Mouse (Mus musculus) right cerebral cortex, adult 18-20 months (tissue): ENCODE measurements around the gene Grn.

Experiments
- DNase-seq: peaks from one replicate; pipeline ENCODE4 v3.0.0; 2022; ENCODE audit warnings: mixed read lengths

Gene Grn

DNA sequence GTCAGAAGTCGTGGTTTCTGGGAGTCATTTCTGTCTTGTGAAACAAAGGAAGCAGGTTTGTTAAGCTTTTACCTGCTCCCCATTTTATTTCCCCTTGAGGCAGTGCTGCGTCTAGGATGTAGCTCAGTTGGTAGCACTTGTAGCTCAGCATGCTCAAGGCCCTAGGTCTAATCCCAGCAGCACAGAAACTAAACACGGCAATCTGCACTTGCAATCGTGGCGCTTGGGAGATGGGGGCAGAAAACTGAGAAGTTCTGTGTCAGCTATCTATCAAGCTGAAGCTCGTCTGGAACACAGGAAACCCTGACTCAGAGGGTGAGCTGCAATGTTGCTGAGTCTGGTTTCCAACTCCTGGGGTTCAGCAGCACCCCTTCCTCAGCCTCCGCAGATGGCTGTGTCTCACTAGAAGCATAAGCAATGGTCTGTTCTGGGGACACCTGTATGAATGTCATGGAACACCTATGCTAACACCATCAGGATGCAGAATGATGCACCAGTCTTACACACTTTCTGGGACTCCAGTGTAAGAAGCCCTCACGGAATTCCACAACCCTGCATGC lies 1.1 kb upstream of the Grn start:
- no peak for DNase-seq

DNA sequence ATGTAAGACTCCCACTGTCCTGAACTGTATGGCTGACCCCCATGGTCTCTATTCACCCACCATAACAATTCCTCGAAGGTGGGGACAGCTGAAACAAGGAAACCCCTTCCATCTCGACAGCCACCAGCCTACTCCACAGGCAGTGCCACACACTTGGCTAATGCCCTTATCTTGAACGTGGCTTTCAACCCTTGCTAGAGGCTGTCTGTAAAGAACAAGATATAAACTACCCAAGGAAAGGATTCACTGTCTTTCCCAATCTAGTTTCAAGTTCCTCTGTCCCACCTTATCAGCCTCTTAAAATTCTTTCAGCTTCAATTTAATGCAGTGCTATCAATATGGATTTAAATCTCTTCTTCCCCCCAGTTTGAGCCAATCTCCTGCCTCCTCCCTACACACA lies 564 bp upstream of the Grn start:
- no peak for DNase-seq

DNA sequence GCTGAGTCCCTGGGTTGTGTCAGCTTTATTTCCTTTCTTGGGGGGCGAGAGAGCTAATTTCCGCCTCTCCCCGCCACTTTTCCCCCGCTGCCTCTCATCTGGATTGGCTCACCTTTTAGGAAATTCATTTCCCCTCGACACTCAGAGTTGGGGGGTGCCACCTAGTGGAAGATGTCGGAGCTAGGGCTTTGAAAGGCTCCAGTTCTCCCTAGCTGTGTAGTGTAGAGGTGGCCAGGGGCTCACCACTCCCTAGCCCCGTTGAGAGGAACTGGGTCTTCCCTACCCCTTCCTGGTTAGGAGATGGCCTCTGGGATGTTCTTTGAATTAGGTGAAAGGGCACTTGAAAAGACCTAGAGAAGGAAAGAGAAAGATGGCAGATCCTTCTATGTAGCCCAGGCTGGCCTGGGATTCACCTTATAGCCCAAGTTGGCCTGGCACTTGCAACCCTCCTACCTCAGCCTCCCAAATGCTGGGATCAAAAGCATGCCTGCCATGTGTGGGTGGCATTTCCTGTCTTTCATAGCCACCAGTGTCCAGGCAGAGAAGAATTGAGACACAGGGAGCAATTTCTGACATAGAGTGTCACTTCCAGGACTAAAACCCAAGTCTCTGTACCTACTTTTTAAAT lies 1.0 kb downstream of the Grn start:
- DNase-seq, result peak; percentile 84

DNA sequence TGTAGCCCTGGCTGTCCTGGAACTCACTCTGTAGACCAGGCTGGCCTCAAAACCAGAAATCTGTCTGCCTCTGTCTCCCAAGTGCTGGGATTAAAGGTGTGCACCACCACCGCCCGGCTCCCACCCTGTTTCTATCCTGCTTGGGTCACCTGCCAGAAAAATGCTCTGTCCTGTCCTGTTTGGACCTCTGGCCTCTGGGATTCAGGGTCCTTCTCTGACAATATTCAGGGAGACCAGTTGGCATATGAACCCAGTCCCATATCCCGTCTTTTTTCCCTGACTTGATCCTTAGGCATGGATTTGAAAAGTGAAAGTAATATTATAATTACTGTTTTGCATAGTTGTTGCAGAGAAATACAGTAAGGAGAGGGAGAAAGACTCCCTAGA lies 1.6 kb downstream of the Grn start:
- DNase-seq, result no peak

DNA sequence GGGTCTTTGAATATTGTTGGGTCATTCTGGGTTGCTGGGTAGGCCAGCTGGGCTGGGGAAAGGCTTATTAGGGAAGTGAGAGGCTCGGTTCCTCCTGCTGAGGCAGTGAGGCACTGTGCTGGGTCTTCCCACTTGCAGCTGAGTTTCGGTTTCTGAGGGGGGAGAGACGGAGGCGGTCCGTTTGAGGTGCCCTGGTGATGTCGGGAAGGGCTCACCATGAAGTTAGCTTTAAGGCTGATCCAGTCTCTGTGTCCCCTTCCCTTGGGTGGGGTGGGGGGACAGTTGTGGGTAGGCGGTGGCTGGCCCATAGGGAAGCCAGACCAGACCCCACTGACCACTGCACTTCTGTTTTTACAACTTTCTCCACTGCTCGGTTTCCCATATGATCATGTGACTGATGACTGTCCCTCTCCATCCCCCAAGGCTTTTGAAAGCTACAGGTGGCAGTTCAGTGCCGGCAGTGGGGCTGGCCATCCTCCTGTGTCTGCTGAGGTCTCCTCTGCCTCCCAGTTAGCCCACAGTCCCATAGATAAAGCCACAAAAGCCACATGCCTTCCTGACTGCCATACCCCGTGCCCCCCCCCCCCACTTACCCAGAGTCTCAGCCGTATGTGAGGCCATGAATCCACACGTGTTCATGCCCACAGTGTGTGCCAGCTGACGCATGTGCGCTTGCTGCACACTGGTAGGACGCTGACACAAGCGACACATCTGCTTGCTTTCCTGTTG lies 2.2 kb downstream of the Grn start:
- DNase-seq, result no peak

DNA sequence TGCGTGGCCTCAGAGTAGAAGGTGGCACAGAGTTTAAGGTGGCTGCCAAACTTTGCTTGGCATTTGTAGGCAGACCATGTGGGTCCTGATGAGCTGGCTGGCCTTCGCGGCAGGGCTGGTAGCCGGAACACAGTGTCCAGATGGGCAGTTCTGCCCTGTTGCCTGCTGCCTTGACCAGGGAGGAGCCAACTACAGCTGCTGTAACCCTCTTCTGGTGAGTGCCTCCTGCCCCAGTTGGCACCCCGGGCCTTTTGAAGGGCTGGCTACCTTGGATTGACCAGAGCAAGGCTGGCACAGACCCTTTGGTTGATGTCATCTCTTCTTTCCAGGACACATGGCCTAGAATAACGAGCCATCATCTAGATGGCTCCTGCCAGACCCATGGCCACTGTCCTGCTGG lies 2.8 kb downstream of the Grn start:
- DNase-seq, result no peak

DNA sequence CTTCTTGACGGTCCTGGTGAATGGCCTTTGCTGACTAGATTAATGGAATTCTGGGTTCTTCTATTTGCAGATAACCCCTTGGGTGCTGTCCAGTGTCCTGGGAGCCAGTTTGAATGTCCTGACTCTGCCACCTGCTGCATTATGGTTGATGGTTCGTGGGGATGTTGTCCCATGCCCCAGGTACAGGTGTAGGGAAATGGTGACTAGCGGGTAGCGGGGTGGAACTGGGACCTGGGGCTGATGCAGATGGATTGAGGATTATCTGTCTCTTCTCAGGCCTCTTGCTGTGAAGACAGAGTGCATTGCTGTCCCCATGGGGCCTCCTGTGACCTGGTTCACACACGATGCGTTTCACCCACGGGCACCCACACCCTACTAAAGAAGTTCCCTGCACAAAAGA lies 3.8 kb downstream of the Grn start:
- no peak for DNase-seq

DNA sequence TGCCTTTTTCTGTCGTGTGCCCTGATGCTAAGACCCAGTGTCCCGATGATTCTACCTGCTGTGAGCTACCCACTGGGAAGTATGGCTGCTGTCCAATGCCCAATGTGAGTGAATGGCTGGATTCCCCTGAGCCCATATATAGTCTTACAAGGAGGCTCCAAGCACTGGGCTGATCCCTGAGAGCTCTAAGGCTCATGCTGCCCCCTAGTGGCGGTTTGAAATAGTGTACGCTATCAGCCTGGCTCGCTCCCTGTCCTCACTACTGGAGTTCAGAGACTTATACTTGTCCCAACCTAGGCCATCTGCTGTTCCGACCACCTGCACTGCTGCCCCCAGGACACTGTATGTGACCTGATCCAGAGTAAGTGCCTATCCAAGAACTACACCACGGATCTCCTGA lies 4.3 kb downstream of the Grn start:
- peak; percentile 89 for DNase-seq

DNA sequence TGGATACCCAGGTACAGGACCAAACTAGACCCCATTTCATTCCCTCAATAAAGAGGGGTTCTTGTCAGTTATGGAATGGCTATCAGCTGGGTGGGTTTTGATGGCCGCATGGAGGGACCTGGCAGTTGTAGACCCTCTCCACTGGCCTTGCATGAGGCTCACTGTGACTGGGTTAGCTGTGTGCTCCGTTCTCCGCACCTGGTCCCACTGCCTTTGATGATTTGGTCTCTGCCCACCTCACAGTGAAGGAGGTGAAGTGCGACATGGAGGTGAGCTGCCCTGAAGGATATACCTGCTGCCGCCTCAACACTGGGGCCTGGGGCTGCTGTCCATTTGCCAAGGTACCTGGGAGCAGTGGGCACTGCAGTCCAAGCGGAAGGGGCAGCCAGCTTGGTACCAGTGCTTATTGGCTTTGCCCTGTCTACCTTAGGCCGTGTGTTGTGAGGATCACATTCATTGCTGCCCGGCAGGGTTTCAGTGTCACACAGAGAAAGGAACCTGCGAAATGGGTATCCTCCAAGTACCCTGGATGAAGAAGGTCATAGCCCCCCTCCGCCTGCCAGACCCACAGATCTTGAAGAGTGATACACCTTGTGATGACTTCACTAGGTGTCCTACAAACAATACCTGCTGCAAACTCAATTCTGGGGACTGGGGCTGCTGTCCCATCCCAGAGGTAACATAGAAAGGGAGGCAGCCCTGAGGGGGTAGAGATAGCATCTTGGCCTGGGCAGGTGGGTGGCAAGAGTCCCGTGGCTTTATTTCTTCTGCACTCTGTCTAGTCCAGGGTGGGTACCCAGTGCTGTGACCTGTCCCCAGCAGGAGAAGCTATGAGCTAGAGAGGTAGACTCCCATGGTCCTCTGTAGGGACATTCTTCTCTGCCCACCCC lies 4.9 kb downstream of the Grn start:
- DNase-seq, result peak; percentile 9

DNA sequence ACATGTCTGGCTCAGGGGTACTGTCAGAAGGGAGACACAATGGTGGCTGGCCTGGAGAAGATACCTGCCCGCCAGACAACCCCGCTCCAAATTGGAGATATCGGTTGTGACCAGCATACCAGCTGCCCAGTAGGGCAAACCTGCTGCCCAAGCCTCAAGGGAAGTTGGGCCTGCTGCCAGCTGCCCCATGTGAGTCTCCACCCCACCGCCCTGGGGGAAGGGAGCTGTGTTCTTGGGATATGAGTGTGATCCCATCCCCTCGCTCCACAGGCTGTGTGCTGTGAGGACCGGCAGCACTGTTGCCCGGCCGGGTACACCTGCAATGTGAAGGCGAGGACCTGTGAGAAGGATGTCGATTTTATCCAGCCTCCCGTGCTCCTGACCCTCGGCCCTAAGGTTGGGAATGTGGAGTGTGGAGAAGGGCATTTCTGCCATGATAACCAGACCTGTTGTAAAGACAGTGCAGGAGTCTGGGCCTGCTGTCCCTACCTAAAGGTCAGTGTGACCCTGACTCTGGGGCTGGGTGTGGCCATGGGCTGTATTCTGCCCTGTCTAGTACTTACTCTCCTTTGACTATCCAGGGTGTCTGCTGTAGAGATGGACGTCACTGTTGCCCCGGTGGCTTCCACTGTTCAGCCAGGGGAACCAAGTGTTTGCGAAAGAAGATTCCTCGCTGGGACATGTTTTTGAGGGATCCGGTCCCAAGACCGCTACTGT lies 5.8 kb downstream of the Grn start:
- DNase-seq, result peak; percentile 21

DNA sequence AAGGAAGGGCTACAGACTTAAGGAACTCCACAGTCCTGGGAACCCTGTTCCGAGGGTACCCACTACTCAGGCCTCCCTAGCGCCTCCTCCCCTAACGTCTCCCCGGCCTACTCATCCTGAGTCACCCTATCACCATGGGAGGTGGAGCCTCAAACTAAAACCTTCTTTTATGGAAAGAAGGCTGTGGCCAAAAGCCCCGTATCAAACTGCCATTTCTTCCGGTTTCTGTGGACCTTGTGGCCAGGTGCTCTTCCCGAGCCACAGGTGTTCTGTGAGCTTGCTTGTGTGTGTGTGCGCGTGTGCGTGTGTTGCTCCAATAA lies 6.3 kb downstream of the Grn start:
- no peak for DNase-seq

DNA sequence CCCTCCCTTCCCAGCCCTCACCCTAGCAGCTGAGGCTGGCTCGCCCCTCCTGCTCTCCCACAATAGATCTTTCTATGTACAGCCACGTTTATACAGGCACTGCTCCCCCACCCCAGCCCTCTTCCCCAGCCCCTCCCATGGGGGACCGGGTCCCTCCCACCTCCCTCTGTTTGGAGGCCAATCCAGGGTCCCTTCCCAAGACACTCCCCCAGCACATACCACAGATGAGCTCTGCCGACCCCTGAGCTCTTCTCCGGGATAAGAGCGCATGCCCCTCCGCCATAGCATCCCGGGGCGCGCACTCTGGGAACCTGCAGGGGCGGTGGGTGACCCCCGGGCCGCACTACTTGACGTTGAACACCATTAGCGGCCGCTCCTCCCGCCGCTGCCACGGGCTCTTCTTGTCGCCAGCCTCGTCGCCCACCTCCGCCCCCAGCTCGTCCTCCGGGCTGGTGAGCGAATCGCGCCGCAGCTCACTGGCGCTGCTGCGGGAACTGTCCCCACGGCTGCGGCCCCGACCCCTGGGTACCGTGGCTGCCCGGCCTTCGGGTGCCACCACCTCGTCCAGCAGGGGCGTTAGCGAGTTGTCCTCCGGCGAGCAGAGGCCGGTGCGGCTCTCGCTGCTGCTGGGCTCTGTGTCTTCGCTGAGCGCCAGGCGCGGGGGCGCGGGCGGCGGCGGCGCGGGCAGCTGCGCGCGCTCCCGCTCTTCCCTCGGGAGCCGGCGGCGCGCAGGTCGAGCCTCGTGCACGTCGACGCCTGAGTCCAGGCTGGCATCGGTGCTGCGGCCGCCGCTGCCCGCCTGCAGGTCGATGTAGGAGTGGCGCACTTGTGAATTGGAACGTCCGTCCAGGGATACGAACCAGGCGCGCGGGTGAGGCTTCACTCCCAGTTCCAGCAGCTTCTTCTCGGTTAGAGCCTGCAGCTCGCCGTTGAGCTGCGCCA lies 7.3 kb downstream of the Grn start:
- DNase-seq, result peak; percentile 79

DNA sequence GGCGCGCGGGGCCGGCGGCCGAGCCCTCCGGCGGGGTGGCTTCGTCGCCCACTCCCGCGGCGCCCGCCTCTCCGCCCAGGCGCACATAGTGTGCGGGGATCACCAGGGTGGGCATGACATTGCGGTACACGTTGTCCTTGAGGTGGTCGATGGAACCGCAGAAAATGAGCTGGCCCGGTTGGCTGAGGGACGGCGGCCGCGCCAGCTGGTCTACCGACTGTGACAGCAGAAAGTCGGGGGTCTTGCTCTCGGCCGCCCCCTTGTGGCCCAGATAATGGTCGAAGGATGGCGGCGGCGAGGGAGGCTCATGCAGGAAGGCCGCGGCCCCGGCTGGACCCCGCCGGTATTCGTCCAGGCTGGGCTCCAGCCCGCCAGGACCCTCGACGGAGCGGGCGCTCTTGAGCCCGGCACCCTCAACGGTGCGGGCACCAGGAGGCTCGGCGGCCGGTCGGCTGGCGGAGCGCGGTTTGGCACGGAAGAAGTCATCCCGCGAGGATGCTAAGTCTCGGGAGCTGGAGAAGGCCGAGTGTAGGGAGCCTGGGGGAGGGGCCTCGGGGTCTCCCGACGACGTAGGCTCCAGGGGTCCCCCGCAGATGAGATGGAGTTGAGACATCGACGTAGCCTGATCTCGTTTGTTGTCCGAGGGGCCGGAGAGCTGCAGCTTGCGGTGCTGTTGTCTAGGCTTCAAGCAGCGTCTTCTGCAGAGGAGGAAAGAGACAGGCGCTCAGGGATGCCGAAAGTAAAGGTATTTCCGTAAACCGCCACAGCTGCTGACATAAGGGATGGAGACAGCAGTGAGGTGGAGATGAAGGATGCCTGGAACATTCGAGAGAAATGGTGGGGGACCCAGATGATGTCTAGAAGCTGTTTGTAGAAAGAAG lies 8.3 kb downstream of the Grn start:
- no peak for DNase-seq

DNA sequence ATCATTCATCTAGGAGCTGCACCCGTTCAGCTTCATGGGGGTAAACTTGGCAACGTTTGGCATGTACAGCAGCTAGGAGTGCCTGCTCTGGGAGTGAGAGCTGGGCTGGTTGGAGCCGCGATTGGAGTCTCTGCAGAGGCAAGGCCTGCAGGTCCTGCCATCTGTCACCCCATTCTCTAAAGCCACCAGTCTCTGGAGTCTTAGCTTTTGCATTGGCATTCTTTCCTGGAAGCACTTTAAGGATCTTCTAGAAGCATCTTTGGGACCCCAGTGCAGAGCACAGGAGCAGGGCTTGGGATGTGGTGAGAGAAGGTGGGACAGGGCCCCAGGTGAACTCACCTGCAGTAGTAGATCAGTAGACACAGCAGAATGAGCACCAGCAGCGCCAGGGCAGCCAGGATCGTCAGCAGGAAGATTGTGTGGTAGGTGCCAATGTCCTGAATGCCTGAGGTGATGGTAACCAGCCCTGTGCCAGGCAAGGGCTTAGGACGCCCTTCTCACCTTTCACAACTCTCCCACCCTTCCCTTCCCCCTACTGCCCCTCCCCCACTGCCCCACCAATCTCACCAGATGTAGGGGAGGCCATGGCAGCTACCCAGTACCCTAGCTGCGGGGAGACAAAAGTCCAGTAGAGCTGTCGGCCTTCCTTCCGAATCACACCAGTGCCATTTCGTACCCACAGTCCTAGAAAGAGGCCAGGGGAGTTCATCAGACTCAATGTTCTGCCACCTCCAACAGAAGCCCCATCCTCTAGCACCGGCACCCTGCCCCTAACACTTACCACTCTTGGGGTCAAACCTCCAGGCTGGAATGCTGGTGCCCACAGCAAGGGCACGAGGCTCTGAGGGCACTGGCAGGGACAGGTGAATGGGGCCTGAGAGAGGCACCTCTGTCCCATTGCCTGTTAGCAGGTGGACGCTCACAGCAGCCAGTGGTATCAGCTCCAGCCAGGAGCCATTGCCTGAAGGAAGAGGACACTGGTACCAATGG lies 9.3 kb downstream of the Grn start:
- DNase-seq, result no peak

DNA sequence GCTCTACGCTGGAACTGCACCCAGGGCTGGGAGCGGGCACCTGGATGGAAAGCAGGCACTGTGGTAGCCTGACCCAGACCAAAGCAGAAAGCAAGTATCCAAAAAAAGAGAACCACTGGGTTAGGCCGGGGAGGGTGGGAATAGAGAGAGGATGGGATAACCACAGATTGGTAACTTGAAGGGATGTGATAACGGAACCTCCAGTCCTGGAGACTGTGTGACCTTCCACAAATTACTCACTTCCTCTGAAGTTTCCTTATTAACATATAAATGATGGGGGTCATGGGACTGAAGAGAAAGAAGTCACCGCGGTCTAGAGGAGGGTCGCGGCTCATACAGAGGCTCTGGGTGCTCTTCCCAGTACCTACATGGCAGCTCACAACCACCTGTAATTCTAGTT lies 10.1 kb downstream of the Grn start:
- no peak for DNase-seq

DNA sequence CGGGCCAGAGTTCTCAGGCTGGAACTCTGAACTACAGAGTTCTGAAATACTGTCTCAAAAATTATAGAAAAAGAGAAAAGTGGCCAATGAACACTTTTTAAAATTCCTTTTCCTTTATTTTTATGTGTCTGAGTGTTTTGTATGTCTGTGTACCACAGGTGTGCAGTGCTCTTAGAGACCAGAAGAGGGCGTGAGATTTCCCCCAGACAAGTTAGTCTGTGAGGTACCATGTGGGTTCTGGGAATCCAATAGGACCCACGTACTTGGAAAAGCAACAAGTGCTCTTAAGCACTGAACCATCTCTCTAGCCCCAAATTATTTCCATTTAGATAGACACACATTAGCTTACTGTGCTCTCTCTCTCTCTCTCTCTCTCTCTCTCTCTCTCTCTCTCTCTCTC lies 11.3 kb downstream of the Grn start:
- no peak for DNase-seq

DNA sequence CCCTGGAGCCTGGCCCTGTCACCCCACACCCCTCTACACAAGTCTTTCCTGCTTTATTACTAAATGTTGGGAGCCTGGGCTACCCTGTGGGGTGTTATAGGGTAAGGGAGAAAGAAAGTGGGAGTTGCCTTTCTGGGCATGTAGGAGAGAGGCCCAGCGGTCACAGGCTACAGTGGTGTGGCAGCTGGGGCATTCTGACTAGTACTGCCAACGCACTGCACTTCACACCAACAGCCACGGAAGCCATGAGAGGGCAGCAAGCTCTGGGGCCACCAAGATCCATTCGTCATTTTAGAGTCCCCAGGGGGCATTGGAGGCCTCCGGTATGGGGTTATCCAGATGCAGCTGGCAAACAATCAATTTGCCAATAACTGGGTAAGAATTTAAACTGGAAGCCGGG lies 12.0 kb downstream of the Grn start:
- no peak for DNase-seq

DNA sequence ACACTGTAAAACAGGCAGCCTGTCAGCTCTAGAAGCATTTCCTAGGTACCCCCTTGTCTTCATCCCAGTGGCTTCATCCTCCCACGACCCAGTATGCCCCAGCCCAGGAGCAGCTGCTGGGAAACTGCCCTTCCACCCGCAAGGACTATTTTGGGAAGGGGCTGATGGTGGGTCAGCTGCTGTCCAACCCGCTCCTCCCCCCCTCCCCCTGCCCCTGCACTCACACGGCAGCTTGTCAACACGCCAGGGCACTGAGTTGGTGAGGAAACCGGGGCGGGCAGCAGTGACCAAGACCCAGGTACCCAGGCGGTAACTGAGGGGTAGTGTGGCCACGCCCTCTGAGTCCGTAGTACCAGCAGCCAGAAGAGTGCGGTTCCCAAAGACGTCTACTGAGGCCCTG lies 13.6 kb downstream of the Grn start:
- no peak for DNase-seq

DNA sequence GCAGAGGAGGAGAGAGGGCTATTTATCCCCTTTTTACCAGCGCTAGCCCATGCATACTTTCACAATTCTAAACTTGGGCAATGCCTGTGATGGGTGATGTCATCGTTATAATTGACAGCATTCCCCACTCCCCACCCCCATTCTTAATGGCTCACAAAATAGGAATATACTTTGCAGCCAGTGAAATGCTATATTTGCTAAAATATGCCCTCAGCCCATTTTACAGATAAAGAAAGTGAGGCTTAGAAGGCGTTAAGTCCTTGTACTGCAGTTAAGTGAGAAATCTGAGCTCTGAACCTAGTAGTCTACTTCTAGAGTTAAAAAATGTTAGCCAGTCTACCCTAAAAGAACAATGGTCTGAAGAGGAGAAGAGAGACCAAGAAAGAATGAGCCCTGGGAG lies 14.2 kb downstream of the Grn start:
- DNase-seq, result no peak

DNA sequence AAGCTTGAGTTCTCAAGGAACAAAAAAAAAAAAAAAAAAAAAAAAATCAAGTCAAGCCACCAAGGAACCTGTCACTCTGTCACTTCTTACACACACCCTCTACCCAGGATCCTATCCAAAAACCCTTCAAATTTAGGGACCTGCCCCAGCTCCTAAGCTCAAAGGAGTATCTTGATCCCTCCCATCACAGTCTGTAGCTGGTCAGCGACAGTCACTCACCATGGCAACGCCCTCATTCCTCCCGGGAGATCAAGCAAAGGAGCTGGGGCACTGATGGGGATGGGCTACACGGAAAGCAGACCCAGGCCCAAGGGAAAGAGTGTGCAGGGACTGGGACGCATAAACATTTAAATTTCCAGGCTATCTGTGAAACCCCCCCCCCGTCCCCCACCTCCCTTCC lies 14.7 kb downstream of the Grn start:
- no peak for DNase-seq
